Mouse (Mus musculus) C2C12 (cell line): ENCODE measurements around the gene Auh.

Experiments
- CEBPB ChIP-seq: IDR thresholded peaks from one replicate; pipeline ENCODE4 v1.6.1; 2011; ENCODE audit warnings: low read depth, mild to moderate bottlenecking, control low read depth, moderate library complexity
- CTCF ChIP-seq: IDR thresholded peaks from one replicate; pipeline ENCODE4 v1.5.1; 2011; ENCODE audit not compliant: control insufficient read depth, insufficient read depth, insufficient read length
- MYOG ChIP-seq: IDR thresholded peaks from one replicate; pipeline ENCODE4 v1.6.1; 2011; ENCODE audit not compliant: control insufficient read depth, insufficient read length; ENCODE audit errors: extremely low read depth

DNA sequence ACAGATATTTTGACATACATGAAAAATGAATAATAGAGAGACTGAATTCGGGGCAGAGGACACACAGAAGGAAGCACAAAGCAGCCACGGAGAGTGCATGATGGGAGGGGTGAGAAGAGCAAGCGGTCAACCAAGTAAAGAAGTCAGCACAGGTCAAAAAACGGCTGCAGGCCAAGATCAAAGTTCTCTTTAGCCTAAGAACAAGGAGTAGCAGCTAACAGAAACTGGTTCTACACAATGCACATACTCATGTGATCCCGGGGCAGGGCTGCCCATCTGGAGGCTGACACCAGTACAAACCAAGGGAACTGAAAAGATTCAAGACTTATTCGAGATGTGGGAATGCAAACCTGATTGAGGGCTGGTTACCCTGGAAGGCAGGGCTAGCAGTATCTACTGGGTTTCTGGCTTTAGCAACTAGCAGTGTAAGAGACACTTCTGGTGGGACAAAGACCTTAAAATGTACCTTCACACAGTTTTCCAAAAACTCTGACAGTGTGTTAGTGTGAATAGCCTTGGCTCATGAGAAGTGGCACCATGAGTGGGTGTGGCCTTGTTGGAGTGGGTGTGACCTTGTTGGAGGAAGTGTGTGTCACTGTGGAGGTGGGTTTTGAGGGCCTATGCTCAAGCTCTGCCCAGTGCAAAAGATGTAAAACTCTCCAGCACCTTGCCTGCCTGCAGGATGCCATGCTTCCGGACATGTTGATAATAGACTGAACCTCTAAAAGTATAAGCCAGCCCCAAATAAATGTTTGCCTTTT is 8.2 kb downstream of the Auh start:
- no peak for TF ChIP-seq MYOG
- TF ChIP-seq CEBPB = no peak
- TF ChIP-seq CTCF = no peak
